Mouse (Mus musculus): Measurements from ENCODE around the gene Gm10197. TPM values are rescaled to one million over a fixed set of nuclear protein-coding genes. Genes with fewer than 3 reads are reported as not detected.

Gene Gm10197
- polyA plus RNA-seq, 1 experiment from 2014 or later, result not detected

DNA sequence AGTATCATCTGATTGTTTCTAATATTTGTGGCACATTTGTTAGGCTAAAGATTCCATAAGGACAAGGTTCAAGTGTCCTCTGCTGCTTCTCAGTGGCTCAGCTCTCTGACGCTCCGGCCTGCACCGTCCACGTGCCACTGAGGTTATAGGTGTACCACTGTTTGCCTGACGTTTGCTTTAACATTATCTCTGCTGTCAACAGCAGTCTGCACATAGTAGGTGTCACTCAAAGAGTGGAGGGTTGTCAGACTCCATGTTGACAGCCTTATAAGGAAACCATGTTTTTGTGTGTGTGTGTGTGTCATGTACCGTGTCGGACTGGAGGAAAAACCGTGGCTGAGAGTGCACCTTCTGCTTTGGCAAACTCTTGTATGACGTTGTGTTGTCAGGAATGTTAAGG, 36.3 kb downstream of the Gm10197 start:
- 95% methylated on average over 9 of the region's 9 CpGs for WGBS
- no peak overlapping the region for H3K4me3 ChIP-seq
- no peaks in the 10 kb centered on the region for H3K27me3 ChIP-seq (ENCODE audit: poor library complexity, severe bottlenecking)
- no peaks in the 10 kb centered on the region for H3K9me3 ChIP-seq
- H3K4me1 ChIP-seq, result peaks cover 13% of the 10 kb centered on the region
- H3K27ac ChIP-seq, result no peak overlapping the region
- peaks cover 74% of the 10 kb centered on the region for H3K36me3 ChIP-seq (replicated peaks)
- DNase-seq (ENCODE audit: extremely low spot score, low spot score), result no peak

DNA sequence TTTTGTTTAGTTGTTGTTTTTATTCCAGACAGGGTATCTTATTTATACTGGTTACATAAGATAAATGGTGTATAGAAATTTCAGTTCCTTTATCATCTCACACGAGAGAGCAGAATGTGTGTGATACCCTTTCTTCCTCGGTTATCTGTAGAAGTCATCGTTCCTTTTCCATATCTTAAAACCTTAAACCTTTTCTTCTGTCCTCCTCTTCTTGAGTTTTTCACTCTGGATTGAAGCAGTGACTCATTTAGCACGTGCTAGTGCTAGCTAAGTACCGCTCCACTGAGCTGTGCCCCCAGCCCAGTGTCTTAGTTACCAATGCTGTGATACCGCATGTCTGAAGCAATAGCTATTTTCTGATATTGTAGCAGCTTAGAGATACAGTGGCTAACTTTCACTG, 37.8 kb downstream of the Gm10197 start:
- Histone ChIP-seq H3K27ac (no peak overlapping the region), H3K4me1 (peaks cover 19% of the 10 kb centered on the region), H3K36me3 (replicated peaks) (peaks cover 72% of the 10 kb centered on the region), H3K27me3 (ENCODE audit: poor library complexity, severe bottlenecking) (no peaks in the 10 kb centered on the region), H3K4me3 (no peak overlapping the region), H3K9me3 (no peaks in the 10 kb centered on the region)
- no peak for DNase-seq (ENCODE audit: extremely low spot score, low spot score)
- WGBS, result 91% methylated on average over 6 of the region's 6 CpGs

GRCm38 (mm10) chr19:53331882-53332500, 39.6 kb downstream of the Gm10197 start:
- H3K36me3 ChIP-seq (replicated peaks), result peaks cover 56% of the 10 kb centered on the region
- no peak overlapping the region for H3K4me3 ChIP-seq
- WGBS, result 94% methylated on average over 21 of the region's 21 CpGs
- no peak overlapping the region for H3K27ac ChIP-seq
- DNase-seq (ENCODE audit: extremely low spot score, low spot score), result no peak
- H3K27me3 ChIP-seq (ENCODE audit: poor library complexity, severe bottlenecking), result no peaks in the 10 kb centered on the region
- H3K4me1 ChIP-seq, result peaks cover 25% of the 10 kb centered on the region
- H3K9me3 ChIP-seq, result no peaks in the 10 kb centered on the region

GRCm38 (mm10) chr19:53329992-53330381, 41.6 kb downstream of the Gm10197 start:
- H3K4me3 ChIP-seq, result peak overlapping the region; percentile 85
- no peaks in the 10 kb centered on the region for H3K27me3 ChIP-seq (ENCODE audit: poor library complexity, severe bottlenecking)
- peaks cover 37% of the 10 kb centered on the region for H3K36me3 ChIP-seq (replicated peaks)
- no peaks in the 10 kb centered on the region for H3K9me3 ChIP-seq
- WGBS, result under 1% methylated on average over 29 of the region's 29 CpGs
- peak; percentile 80 for DNase-seq (ENCODE audit: extremely low spot score, low spot score)
- peak overlapping the region; percentile 88 for H3K27ac ChIP-seq
- H3K4me1 ChIP-seq, result peaks cover 40% of the 10 kb centered on the region

DNA sequence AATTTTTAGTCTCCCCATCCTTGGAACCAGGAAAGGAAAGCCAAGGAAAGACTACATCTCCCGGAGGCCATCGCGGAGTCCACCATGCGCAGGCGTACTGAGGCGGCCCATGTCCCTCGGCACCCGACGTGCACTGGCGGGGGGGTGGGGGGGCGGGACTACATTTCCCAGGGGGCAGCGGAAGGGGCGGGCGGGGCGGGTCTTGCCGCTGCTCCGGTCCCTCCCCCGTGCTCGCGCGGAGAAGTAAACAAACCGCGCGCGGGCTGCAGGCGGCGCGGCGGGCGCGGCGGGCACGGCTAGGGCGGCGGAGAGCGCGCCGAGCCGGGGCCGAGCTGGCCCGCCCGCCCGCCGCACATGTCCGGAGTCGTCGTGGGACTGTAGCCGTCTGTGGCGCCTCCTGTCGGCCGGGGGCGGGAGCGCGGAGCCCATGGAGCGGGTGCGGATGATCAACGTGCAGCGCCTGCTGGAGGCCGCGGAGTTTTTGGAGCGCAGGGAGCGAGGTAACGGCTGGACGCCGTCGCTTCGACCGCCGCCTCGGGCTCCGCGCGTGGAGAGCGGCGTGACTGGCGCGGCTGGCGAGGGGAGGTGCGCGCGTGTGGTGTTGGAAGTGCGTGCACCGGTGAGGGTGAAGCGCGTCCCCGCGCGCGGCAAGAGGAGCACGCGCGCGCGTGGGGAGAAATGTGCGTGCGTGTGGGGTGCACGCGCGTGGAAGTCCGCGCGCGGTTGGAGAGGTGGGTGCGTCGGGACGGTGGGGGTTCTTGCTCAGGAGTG, 42.2 kb downstream of the Gm10197 start:
- WGBS, result under 1% methylated on average over 105 of the region's 106 CpGs
- Histone ChIP-seq H3K27me3 (ENCODE audit: poor library complexity, severe bottlenecking) (no peaks in the 10 kb centered on the region), H3K4me1 (peaks cover 46% of the 10 kb centered on the region), H3K9me3 (no peaks in the 10 kb centered on the region), H3K27ac (peak overlapping the region; percentile 88), H3K4me3 (peak overlapping the region; percentile 85), H3K36me3 (replicated peaks) (peaks cover 31% of the 10 kb centered on the region)
- DNase-seq (ENCODE audit: extremely low spot score, low spot score), result peak; percentile 90

GRCm38 (mm10) chr19:53328116-53328515, 43.5 kb downstream of the Gm10197 start:
- H3K4me1 ChIP-seq, result peaks cover 53% of the 10 kb centered on the region
- H3K36me3 ChIP-seq (replicated peaks), result peaks cover 19% of the 10 kb centered on the region
- H3K9me3 ChIP-seq, result no peaks in the 10 kb centered on the region
- no peaks in the 10 kb centered on the region for H3K27me3 ChIP-seq (ENCODE audit: poor library complexity, severe bottlenecking)
- no peak overlapping the region for H3K27ac ChIP-seq
- 69% methylated on average over 9 of the region's 9 CpGs for WGBS
- no peak overlapping the region for H3K4me3 ChIP-seq
- DNase-seq (ENCODE audit: extremely low spot score, low spot score), result no peak

DNA sequence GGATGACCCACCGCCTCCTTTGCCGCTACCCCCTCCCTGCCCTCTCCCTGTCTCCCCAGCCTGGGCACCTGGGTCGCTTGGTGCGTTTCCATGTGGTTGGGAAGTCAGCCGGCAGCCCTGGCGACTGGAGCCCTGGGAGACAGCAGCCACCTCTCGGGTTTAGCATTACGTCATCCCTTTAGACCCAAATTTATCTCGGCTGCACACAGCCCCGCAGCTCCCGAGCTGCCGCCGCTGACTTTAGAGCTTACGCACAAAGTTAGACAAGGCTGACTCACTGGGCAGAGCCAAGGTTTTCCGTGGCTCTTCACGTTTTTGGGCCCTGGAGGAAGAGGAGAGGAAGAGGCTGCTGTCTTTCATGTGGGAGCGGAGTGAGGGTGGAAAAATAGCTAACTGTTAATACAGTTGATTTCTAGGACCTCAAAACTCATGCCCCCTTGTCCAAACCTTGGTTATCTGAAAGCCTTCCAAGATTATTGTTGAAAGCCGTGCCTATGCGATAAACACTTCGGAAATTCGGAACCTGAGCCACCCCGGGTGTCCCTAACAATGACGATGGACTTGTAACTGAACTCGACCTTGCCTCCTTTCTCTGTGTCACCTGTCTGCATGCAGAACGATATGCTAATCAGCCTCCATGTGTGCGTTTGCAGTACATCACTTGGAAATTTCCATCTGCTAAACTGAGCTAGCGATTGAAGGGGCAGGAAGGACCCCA, 45.8 kb downstream of the Gm10197 start:
- 14% methylated on average over 27 of the region's 27 CpGs for WGBS
- Histone ChIP-seq H3K27me3 (ENCODE audit: poor library complexity, severe bottlenecking) (no peaks in the 10 kb centered on the region), H3K4me1 (peaks cover 50% of the 10 kb centered on the region), H3K4me3 (peak overlapping the region; percentile 48), H3K36me3 (replicated peaks) (no peaks in the 10 kb centered on the region), H3K27ac (peak overlapping the region; percentile 78), H3K9me3 (no peaks in the 10 kb centered on the region)
- peak; percentile 61 for DNase-seq (ENCODE audit: extremely low spot score, low spot score)

DNA sequence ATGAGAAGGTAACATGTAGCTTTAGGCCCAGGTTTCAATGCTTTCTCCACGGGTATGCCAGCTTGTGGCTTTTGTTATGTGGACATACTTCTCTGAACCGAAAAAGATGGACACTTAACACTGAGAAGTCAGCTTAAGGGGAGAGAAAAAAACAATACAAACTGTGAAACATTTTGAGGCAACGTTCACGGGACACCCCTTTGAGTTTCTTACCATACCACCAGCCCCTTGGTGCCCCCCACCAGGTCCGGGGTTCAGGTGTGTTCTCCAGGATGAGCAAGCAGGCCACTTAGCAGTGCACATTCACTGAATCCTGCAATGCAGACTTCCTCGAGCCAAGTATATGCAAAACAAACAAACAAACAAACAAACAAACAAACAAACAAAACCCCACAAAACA, 46.7 kb downstream of the Gm10197 start:
- no peaks in the 10 kb centered on the region for H3K27me3 ChIP-seq (ENCODE audit: poor library complexity, severe bottlenecking)
- peaks cover 41% of the 10 kb centered on the region for H3K4me1 ChIP-seq
- no peaks in the 10 kb centered on the region for H3K36me3 ChIP-seq (replicated peaks)
- H3K4me3 ChIP-seq, result peak overlapping the region; percentile 48; the same call in 1 of the 2 replicates
- WGBS, result 67% methylated on average over 6 of the region's 6 CpGs
- no peak for DNase-seq (ENCODE audit: extremely low spot score, low spot score)
- peak overlapping the region; percentile 78; the same call in 1 of the 2 replicates for H3K27ac ChIP-seq
- no peaks in the 10 kb centered on the region for H3K9me3 ChIP-seq

DNA sequence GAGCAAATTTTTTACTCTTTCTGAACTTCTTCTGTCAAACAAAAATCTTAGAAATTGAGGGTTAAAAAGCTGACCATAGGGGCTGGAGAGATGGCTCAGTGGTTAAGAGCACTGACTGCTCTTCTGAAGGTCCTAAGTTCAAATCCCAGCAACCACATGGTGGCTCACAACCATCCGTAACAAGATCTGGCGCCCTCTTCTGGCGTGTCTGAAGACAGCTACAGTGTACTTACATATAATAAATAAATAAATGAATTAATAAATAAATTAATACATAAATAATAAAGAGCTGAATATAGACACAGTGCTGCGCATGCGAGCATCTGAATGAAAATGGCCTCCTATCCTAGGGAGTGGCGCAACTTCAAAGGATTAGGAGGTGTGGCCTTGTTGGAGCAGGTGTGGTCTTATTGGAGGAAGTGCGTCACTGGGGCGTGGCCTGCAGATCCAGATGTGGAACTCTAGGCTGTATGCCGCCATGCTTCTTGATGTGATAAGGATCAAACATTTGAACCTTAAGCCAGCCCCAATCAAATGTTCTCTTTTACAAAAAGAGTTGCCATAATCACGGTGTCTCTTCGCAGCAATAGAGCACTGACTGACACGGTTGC, 49.0 kb downstream of the Gm10197 start:
- peaks cover 38% of the 10 kb centered on the region for H3K4me1 ChIP-seq
- DNase-seq (ENCODE audit: extremely low spot score, low spot score), result no peak
- H3K9me3 ChIP-seq, result no peaks in the 10 kb centered on the region
- H3K36me3 ChIP-seq (replicated peaks), result no peaks in the 10 kb centered on the region
- H3K27me3 ChIP-seq (ENCODE audit: poor library complexity, severe bottlenecking), result no peaks in the 10 kb centered on the region
- 92% methylated on average over 12 of the region's 12 CpGs for WGBS
- H3K27ac ChIP-seq, result no peak overlapping the region
- no peak overlapping the region for H3K4me3 ChIP-seq

Other genes starting within 250 kb of the Gm10197 start
- gene Add3, start 231.3 kb downstream of the Gm10197 start, polyA plus RNA-seq (2016; fragmentation: Nextera tagmentation; extraction: Ambion mirVana), result 55.4 and 59.3 TPM in 2 replicates
- gene Mxi1, start 61.2 kb downstream of the Gm10197 start, polyA plus RNA-seq (2016; fragmentation: Nextera tagmentation; extraction: Ambion mirVana), result 16.1 and 20.7 TPM in 2 replicates
- gene Smndc1, start 18.8 kb upstream of the Gm10197 start, polyA plus RNA-seq (2016; fragmentation: Nextera tagmentation; extraction: Ambion mirVana), result 45.4 and 47.2 TPM in 2 replicates
- gene Dusp5, start 157.3 kb upstream of the Gm10197 start, polyA plus RNA-seq (2016; fragmentation: Nextera tagmentation; extraction: Ambion mirVana), result 9.0 and 9.2 TPM in 2 replicates
- 635 and 662 TPM in 2 replicates for gene Nutf2-ps1, start 217.3 kb upstream of the Gm10197 start, polyA plus RNA-seq (2016; fragmentation: Nextera tagmentation; extraction: Ambion mirVana)
- gene Smc3, start 228.6 kb upstream of the Gm10197 start, polyA plus RNA-seq (2016; fragmentation: Nextera tagmentation; extraction: Ambion mirVana), result 81.4 and 87.6 TPM in 2 replicates

Measured in forebrain, embryonic 10.5 days (tissue).